Mouse (Mus musculus) hindbrain, embryonic 16.5 days (tissue): ENCODE results near the gene Rmdn3. TPM values are rescaled to one million over a fixed set of nuclear protein-coding genes. Genes with fewer than 3 reads are reported as not detected.

Experiments
- ATAC-seq: fragments of 200-750 bp; cut with Nextera tagmentation; 2 replicates; pipeline ENCODE4 v1.8.0; 2017; ENCODE audit warnings: moderate TSS enrichment, moderate library complexity
- H3K27ac ChIP-seq: fragments of 300-500 bp; sonication (generic); 2 replicates; pipeline ENCODE4 v1.5.1; 2014; ENCODE audit warnings: low read depth, mild to moderate bottlenecking, control low read depth, low read length, moderate library complexity
- H3K27me3 ChIP-seq: fragments of 300-500 bp; sonication (generic); replicated peaks from 2 replicates; pipeline ENCODE4 v1.6.1; 2014; ENCODE audit warnings: low read length; ENCODE audit not compliant: control insufficient read depth, insufficient read depth
- H3K36me3 ChIP-seq: fragments of 300-500 bp; sonication (generic); 2 replicates; pipeline ENCODE4 v1.6.1; 2014; ENCODE audit warnings: mild to moderate bottlenecking, low read length, moderate library complexity, mixed read lengths; ENCODE audit not compliant: control insufficient read depth, insufficient read depth
- H3K4me1 ChIP-seq: fragments of 300-500 bp; sonication (generic); 2 replicates; pipeline ENCODE4 v1.6.1; 2014; ENCODE audit warnings: low read depth, low read length; ENCODE audit not compliant: control insufficient read depth, insufficient read depth
- H3K4me2 ChIP-seq: fragments of 300-500 bp; sonication (generic); 2 replicates; pipeline ENCODE4 v1.6.1; 2014; ENCODE audit warnings: mild to moderate bottlenecking, low read length, control low read depth, moderate library complexity
- H3K4me3 ChIP-seq: fragments of 300-500 bp; sonication (generic); 2 replicates; pipeline ENCODE4 v1.5.1; 2014; ENCODE audit warnings: mild to moderate bottlenecking, low read length, control low read depth, moderate library complexity
- H3K9ac ChIP-seq: fragments of 300-500 bp; sonication (generic); 2 replicates; pipeline ENCODE4 v1.6.1; 2014; ENCODE audit warnings: low read depth, mild to moderate bottlenecking, control low read depth, low read length, moderate library complexity
- H3K9me3 ChIP-seq: fragments of 300-500 bp; sonication (generic); 2 replicates; pipeline ENCODE4 v1.6.1; 2014; ENCODE audit warnings: mild to moderate bottlenecking, low read length, moderate library complexity; ENCODE audit not compliant: control insufficient read depth
- WGBS: fragments of 180-500 bp; shearing (Covaris S2); extraction: QIAGEN DNeasy Blood & Tissue Kit; methylation state at CpG from one replicate; pipeline ENCODE4 v1.1.7; 2014; 5-methylcytosine and 5-hydroxymethylcytosine counted together
- polyA plus RNA-seq: library from polyadenylated mRNA; unstranded; fragments of >200 nt; fragmentation: Nextera tagmentation; extraction: Ambion mirVana; gene quantifications from 2 replicates; pipeline ENCODE4 v1.2.1, GENCODE M21; 2015

The Rmdn3 gene
- polyA plus RNA-seq, 1 experiment from 2014 or later = 50.1 TPM

DNA sequence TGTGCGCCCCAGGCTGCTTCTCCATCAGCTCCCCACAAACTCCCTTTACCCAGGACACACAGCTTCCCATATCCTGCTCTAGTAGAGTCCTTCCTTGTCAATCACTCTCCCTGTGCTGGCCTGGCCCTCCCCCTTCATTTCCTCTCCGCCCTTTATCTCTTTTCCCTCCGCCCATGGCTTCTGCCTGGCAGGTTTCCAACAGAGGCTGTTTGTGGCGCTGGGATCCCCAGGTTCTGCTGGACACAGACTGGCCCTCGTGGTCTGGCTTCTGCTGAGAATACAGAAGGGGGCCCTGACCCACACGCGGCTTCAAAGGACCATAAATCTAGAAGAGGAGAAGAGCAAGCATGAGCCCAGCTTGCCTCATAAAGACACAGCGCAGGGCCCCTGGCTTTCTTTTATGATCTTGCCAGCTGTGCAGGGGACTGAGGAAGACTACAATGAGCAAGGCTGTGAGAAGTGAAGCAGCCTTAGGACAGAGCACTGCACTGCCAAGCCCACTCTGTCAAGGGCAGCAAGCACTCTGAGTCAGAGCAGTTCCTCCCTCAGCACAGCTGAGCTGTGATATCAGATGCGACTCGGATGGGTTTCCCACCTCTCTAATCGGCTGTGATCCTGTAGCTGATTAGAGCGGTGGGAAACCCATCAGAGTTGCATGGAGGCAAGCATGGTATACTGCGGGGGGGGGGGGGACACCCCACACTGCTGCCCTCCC lies 16.2 kb upstream of the Rmdn3 start:
- no peak overlapping the region; the same call in 1 of the 2 replicates for H3K9ac ChIP-seq
- ATAC-seq = peak; percentile 34; the same call in 1 of the 2 replicates
- H3K9me3 ChIP-seq = no peaks in the 10 kb centered on the region
- no peak overlapping the region for H3K27ac ChIP-seq
- H3K4me3 ChIP-seq = no peak overlapping the region
- H3K27me3 ChIP-seq = no peaks in the 10 kb centered on the region
- peaks cover 18% of the 10 kb centered on the region for H3K4me1 ChIP-seq
- 22% methylated on average over 13 of the region's 13 CpGs for WGBS
- H3K36me3 ChIP-seq = peaks cover 6% of the 10 kb centered on the region; the same call in 1 of the 2 replicates
- no peak overlapping the region for H3K4me2 ChIP-seq

DNA sequence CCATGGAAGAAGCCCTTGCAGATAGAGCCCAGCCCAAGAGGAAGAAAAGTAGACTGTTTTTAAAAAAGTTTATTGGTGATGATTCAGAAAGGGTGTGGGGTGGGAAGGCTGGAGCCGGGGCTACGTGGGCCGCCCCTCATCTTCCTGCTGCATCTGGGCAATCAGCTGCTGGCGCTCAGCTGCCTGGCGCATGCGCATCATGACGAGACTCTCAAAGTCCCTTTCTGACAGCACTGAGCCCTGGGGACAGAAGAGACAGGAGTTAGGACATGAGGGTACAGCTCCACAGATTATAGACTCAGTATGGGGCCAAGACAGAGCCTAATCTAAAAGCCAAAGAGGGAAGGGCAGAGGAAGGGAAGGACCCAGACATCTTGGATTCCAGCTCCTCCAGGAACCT lies 15.6 kb upstream of the Rmdn3 start:
- no peak overlapping the region for H3K4me2 ChIP-seq
- H3K4me1 ChIP-seq = peaks cover 20% of the 10 kb centered on the region
- H3K36me3 ChIP-seq = peaks cover 6% of the 10 kb centered on the region; the same call in 1 of the 2 replicates
- 65% methylated on average over 7 of the region's 7 CpGs for WGBS
- H3K27me3 ChIP-seq = no peaks in the 10 kb centered on the region; the same call in 1 of the 2 replicates
- no peak overlapping the region for H3K27ac ChIP-seq
- no peak for ATAC-seq
- no peak overlapping the region for H3K4me3 ChIP-seq
- H3K9me3 ChIP-seq = no peaks in the 10 kb centered on the region
- no peak overlapping the region for H3K9ac ChIP-seq

DNA sequence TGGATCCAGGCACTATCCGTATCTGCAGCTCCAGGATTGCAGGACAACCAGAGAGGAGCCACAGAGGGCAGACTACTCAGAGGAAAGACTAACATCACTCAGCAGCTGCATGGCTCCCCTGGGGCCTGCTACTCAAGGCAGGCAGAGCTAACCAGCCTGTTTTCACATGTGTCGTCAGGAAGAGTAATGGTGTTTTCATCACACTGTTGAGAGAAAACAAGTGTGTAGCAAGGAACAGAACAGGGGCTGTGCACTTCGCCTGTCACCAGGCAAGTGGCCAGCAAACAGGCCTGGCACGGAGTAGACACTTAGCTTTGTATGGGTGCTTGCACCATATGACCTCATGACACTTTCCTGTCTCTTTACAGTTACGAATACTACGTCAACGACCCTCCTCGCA lies 14.7 kb upstream of the Rmdn3 start:
- Histone ChIP-seq H3K4me1 (peaks cover 27% of the 10 kb centered on the region), H3K9me3 (no peaks in the 10 kb centered on the region), H3K27me3 (no peaks in the 10 kb centered on the region; the same call in 1 of the 2 replicates)

DNA sequence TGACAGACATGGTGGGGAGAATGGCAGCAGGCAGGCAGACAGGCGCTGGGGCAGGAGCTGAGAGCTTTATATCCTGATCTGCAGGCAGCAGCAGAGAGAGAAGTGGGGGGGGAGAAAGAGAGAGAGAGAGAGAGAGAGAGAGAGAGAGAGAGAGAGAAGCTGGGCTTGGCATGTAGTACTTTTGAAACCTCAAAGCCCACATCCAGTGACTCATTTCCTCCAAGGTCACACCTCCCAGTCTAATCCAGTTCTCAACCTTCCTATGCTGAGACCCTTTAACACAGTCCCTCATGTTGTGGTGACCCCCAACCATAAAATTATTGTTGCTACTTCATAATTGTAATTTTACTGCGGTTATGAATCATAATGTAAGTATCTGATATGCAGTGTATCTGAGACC lies 13.4 kb upstream of the Rmdn3 start:
- Histone ChIP-seq H3K27ac (no peak overlapping the region), H3K4me2 (no peak overlapping the region), H3K36me3 (no peaks in the 10 kb centered on the region), H3K4me3 (no peak overlapping the region), H3K4me1 (peaks cover 27% of the 10 kb centered on the region), H3K27me3 (no peaks in the 10 kb centered on the region; the same call in none of the 2 replicates), H3K9me3 (no peaks in the 10 kb centered on the region), H3K9ac (no peak overlapping the region)
- WGBS = 84% methylated on average over 2 of the region's 2 CpGs
- ATAC-seq = no peak

More for the DNA sequence above, 14.7 kb upstream of the Rmdn3 start:
- 69% methylated on average over 8 of the region's 8 CpGs for WGBS
- Histone ChIP-seq H3K4me2 (no peak overlapping the region), H3K9ac (no peak overlapping the region), H3K27ac (no peak overlapping the region), H3K4me3 (no peak overlapping the region), H3K36me3 (peaks cover 2% of the 10 kb centered on the region; the same call in 1 of the 2 replicates)
- ATAC-seq = no peak

DNA sequence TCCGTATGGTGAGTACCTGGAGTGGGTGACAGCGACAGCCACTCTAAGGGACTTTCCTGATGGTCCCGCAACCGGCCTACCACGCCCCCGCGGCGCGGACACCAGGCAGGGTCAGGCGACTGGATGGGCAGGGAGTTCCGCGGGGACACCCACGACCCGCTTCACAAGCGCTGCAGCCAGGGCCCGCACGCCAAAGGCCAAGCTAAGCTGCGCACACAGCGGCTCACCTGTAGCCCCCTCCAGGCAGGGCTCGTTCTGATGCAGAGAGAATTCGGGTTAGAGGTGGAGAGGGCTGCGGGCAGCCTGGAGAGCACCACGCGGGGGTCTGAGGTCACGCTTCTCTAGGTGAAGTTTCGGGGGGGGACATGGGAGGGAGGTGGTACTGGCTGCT lies 11.0 kb upstream of the Rmdn3 start:
- WGBS = 1% methylated on average over 26 of the region's 26 CpGs
- ATAC-seq = peak; percentile 38; the same call in 1 of the 2 replicates
- Histone ChIP-seq H3K36me3 (no peaks in the 10 kb centered on the region), H3K4me3 (peak overlapping the region; percentile 57), H3K9me3 (no peaks in the 10 kb centered on the region), H3K4me1 (peaks cover 12% of the 10 kb centered on the region), H3K9ac (peak overlapping the region; percentile 39), H3K4me2 (peak overlapping the region; percentile 98), H3K27ac (no peak overlapping the region), H3K27me3 (peaks cover 4% of the 10 kb centered on the region)

DNA sequence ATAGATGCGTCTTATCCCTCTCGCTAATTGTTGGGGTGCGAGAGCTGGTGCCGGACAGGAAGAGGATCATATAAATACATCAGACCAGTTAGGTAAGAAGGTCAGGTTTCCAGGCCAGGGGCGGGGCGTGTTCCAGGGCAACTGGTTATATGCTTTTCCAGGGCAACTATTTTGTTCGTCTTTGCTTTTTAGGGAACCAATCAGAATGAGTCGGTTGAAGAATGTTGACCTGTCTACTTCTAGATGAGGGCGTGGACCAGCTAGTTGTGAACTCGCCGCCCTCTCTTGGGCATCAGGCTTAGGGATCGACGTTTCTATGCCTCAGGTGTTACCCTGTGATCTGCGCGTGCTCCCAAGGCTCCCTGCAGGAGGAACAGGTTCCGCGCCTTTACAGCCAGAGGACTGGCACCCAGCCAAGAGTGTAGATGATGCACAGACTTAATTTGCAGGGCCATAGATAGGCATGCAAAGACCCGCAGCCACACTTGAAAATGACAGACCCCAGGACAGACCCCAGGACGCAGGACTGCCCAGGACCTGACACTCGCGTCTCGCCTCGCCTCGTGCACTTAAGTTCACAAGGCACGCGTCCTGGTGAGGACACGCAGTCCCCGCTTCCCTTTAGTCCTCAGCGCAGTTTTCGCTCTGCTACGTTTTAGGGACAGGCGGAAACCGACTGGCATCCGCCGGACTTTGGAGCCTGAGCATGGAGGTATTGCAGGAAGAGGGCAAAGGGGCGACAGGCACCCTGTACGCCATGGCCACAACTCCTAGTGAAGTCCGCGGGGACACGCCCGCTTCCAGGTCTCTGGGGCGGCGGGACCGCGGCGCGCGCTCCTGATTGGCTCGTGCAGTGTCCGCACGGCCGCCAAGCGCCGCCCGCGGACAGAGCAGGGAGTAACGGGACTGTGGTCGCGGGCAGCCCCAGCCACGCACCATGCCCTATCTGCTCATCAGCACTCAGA lies 10.3 kb upstream of the Rmdn3 start, which contains the start of gene Gchfr:
Gchfr (plus strand) TSS at position 873 of the 965 bp plus-strand sequence.
- H3K27me3 ChIP-seq = peaks cover 4% of the 10 kb centered on the region
- H3K27ac ChIP-seq = no peak within 1 kb of the TSS
- H3K36me3 ChIP-seq = no peaks in the 10 kb centered on the region
- peak within 1 kb of the TSS; percentile 57 for H3K4me3 ChIP-seq
- peak within 1 kb of the TSS; percentile 39 for H3K9ac ChIP-seq
- peak; percentile 81 for ATAC-seq
- peak within 1 kb of the TSS; percentile 98 for H3K4me2 ChIP-seq
- under 1% methylated on average over 57 of the region's 60 CpGs for WGBS
- H3K9me3 ChIP-seq = no peaks in the 10 kb centered on the region
- peaks cover 8% of the 10 kb centered on the region for H3K4me1 ChIP-seq

DNA sequence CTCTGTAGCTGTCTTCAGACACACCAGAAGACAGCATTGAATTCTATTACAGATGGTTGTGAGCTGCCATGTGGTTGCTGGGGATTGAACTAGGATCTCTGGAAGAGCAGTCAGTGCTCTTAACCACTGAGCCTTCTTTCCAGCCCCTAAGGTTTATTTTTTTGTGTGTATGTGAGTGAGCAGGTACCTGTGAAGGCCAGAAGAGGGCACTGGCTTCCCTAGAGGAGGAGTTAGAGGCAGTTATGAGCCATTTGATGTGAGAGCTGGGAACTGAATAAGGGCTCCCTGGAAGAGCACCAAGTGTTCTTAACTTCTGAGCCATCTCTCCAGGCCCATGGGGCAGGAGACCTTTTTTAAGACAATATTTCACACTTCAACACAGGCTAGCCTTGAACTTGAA lies 8.6 kb upstream of the Rmdn3 start:
- no peak overlapping the region for H3K4me3 ChIP-seq
- no peak overlapping the region for H3K4me2 ChIP-seq
- H3K9ac ChIP-seq = no peak overlapping the region
- no peak for ATAC-seq
- H3K4me1 ChIP-seq = peaks cover 8% of the 10 kb centered on the region
- H3K9me3 ChIP-seq = no peaks in the 10 kb centered on the region
- H3K36me3 ChIP-seq = no peaks in the 10 kb centered on the region
- H3K27me3 ChIP-seq = peaks cover 4% of the 10 kb centered on the region
- H3K27ac ChIP-seq = no peak overlapping the region

DNA sequence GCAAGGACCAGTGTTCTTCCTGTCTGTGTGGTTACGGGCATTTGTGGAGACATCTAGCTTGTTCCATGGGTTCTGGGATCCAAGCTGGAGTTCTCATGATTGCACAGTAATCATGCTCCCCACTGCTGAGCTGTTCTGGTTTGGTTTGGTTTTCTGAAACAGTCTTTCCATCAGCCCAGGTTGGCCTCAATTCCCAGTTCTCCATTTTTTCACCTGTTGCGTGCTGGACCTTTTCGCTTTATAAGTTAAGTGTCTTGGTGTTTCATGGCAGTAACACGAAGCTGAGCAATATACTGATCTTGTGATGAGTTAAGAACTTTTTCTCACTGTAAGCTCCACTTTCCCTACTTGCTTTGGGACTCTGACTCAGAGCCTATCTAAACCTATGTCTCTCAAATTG lies 7.2 kb upstream of the Rmdn3 start:
- H3K27ac ChIP-seq = no peak overlapping the region
- H3K36me3 ChIP-seq = no peaks in the 10 kb centered on the region
- ATAC-seq = no peak
- H3K4me3 ChIP-seq = no peak overlapping the region
- H3K27me3 ChIP-seq = peaks cover 4% of the 10 kb centered on the region
- H3K4me1 ChIP-seq = peaks cover 8% of the 10 kb centered on the region
- H3K9ac ChIP-seq = no peak overlapping the region
- H3K9me3 ChIP-seq = no peaks in the 10 kb centered on the region
- 90% methylated on average over 4 of the region's 4 CpGs for WGBS
- H3K4me2 ChIP-seq = no peak overlapping the region

DNA sequence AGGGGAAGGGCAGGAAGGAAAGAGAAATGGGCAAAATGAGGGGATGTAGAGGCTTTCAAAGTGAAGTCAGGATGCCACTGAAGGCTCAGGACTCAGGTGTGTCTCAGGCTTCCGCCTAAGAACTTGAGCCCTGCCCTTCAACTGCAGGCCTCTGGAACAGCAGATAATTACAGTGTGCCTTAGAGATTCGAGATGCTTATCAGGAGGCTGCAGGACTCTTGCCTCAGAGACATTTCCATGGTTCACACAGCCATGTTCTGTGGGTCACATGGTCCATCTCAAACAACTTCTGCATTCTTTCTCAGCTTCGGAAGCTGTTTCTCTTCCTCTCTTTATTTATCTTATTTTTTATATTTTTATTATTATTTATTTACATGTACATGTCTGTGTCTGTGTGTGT lies 6.3 kb upstream of the Rmdn3 start:
- Histone ChIP-seq H3K9ac (no peak overlapping the region), H3K27me3 (peaks cover 4% of the 10 kb centered on the region), H3K4me2 (no peak overlapping the region), H3K4me3 (no peak overlapping the region), H3K36me3 (no peaks in the 10 kb centered on the region), H3K9me3 (no peaks in the 10 kb centered on the region), H3K27ac (no peak overlapping the region), H3K4me1 (peaks cover 8% of the 10 kb centered on the region)
- ATAC-seq = no peak
- WGBS = 60% methylated on average over 3 of the region's 3 CpGs
